Comparison of ENCODE assay signal across 20 mouse cellular contexts in genomic region chr4:89514981-89515380, GRCm38 (mm10).
DNase-seq lines count a peak whose midpoint lies in the region; ATAC-seq and TF ChIP-seq lines count a peak whose summit lies in the region.
"Had no signal": no experiment of that assay in that cellular context is flagged by ENCODE, and none has a peak within 500 bp of the region (broad histone marks: within the 10 kb centered on the region; RNA-seq: fewer than 3 reads in every experiment).

No protein-coding gene starts in this region.

- H3K4me1 ChIP-seq in bone marrow macrophage, adult 2 months (ENCODE audit: control insufficient read depth, insufficient read depth, low read length), result peaks cover 29% of the 10 kb centered on the region
- no peaks in the 10 kb centered on the region for H3K4me1 ChIP-seq in forebrain, embryonic 16.5 days (replicated peaks; ENCODE audit: control insufficient read depth, insufficient read depth, low read length)
- H3K4me1 ChIP-seq: forebrain, embryonic 12.5 days had no signal

- H3K79me2 ChIP-seq in C2C12 (ENCODE audit: control insufficient read depth, insufficient read depth) (no peaks in the 10 kb centered on the region), macrophage (ENCODE audit: inconsistent target) (no peaks in the 10 kb centered on the region)

- no peak overlapping the region for H3ac ChIP-seq in C2C12 (ENCODE audit: control insufficient read depth, insufficient read length, low read depth)

- no peaks in the 10 kb centered on the region for H3K27me3 ChIP-seq in C2C12 (ENCODE audit: control insufficient read depth, insufficient read depth, insufficient read length)
- no peaks in the 10 kb centered on the region for H3K27me3 ChIP-seq in forebrain, embryonic 16.5 days (replicated peaks; ENCODE audit: control insufficient read depth, insufficient read depth, low read length)
- H3K27me3 ChIP-seq: embryonic facial prominence, embryonic 12.5 days; forebrain, embryonic 12.5 days had no signal

- no peaks in the 10 kb centered on the region for H3K36me3 ChIP-seq in C2C12 (ENCODE audit: control insufficient read depth, insufficient read depth)
- H3K36me3 ChIP-seq in macrophage (ENCODE audit: inconsistent target), result no peaks in the 10 kb centered on the region
- H3K36me3 ChIP-seq in forebrain, embryonic 16.5 days (ENCODE audit: control insufficient read depth, insufficient read depth), result no peaks in the 10 kb centered on the region
- H3K36me3 ChIP-seq: embryonic facial prominence, embryonic 12.5 days; forebrain, embryonic 12.5 days; heart, embryonic 12.5 days; hindbrain, embryonic 10.5 days had no signal

- DNase-seq in 3134 (ENCODE audit: extremely low read depth, insufficient read length, low spot score), result peak; percentile 64
- no peak for DNase-seq in thymus, postnatal 36 days
- no peak for DNase-seq in kidney, postnatal 14 days
- DNase-seq: adrenal gland, adult 8-10 months; adrenal gland, postnatal 36 days; B cell, adult 2 months; cerebellum, adult 11 months; cerebellum, adult 8-10 months; cerebellum, postnatal 14 days; forebrain, postnatal 0 days; gastrocnemius, postnatal 14 days had no signal

- no peaks in the 10 kb centered on the region for H3K9me3 ChIP-seq in forebrain, embryonic 16.5 days (ENCODE audit: control insufficient read depth, low read length)
- H3K9me3 ChIP-seq: embryonic facial prominence, embryonic 12.5 days; forebrain, embryonic 12.5 days; heart, embryonic 12.5 days; hindbrain, embryonic 10.5 days had no signal

- no peak overlapping the region for H3K4me2 ChIP-seq in forebrain, embryonic 16.5 days (ENCODE audit: low read length)
- H3K4me2 ChIP-seq: embryonic facial prominence, embryonic 12.5 days; forebrain, embryonic 12.5 days; heart, embryonic 12.5 days; hindbrain, embryonic 14.5 days had no signal

- ATAC-seq in forebrain, embryonic 16.5 days, result no peak

- no peak for TF ChIP-seq CTCF in C2C12 (IDR thresholded peaks at IDR 0.05; ENCODE audit: control insufficient read depth, insufficient read depth, insufficient read length)
- TF ChIP-seq CTCF in bone marrow macrophage, adult 2 months (IDR thresholded peaks at IDR 0.05; ENCODE audit: low read depth, low read length), result no peak

- H3K27ac ChIP-seq in bone marrow macrophage, adult 2 months (ENCODE audit: insufficient read depth, low read depth, low read length), result peak overlapping the region; percentile 69
- peak overlapping the region; percentile 77 for H3K27ac ChIP-seq in macrophage
- no peak overlapping the region for H3K27ac ChIP-seq in forebrain, embryonic 16.5 days (ENCODE audit: low read length)
- H3K27ac ChIP-seq: embryonic facial prominence, embryonic 12.5 days; forebrain, embryonic 12.5 days; hindbrain, embryonic 10.5 days; hindbrain, embryonic 14.5 days had no signal

- TF ChIP-seq POLR2A in bone marrow macrophage, adult 2 months (IDR thresholded peaks at IDR 0.05; ENCODE audit: borderline replicate concordance, low read depth, low read length), result no peak

- WGBS in macrophage (ENCODE audit: missing documents), result 16% methylated on average over 7 of the region's 7 CpGs
- 90% methylated on average over 7 of the region's 7 CpGs for WGBS in forebrain, embryonic 16.5 days

- H3K4me3 ChIP-seq in C2C12 (ENCODE audit: insufficient read depth, poor library complexity, severe bottlenecking) (no peak overlapping the region), macrophage (ENCODE audit: inconsistent target) (no peak overlapping the region)
- H3K4me3 ChIP-seq in bone marrow macrophage, adult 2 months (ENCODE audit: insufficient read depth, low read length), result no peak overlapping the region
- no peak overlapping the region for H3K4me3 ChIP-seq in forebrain, embryonic 16.5 days (replicated peaks; ENCODE audit: low read length)
- H3K4me3 ChIP-seq: embryonic facial prominence, embryonic 12.5 days; forebrain, embryonic 12.5 days; heart, embryonic 12.5 days; hindbrain, embryonic 10.5 days had no signal

- H3K79me3 ChIP-seq in C2C12 (ENCODE audit: low read depth), result no peaks in the 10 kb centered on the region

- no peak overlapping the region for H3K9ac ChIP-seq in forebrain, embryonic 16.5 days (replicated peaks; ENCODE audit: low read depth, low read length)
- H3K9ac ChIP-seq: embryonic facial prominence, embryonic 12.5 days; forebrain, embryonic 12.5 days; forebrain, postnatal 0 days; heart, embryonic 12.5 days; hindbrain, embryonic 14.5 days had no signal

TF ChIP-seq in C2C12, 6 proteins besides CTCF, POLR2A, EP300 and RAD21:
- TF ChIP-seq USF1 (IDR thresholded peaks at IDR 0.05; ENCODE audit: low read depth) (no peak), MYOG (IDR thresholded peaks at IDR 0.05; ENCODE audit: control insufficient read depth, extremely low read depth, insufficient read length) (no peak), CEBPB (IDR thresholded peaks at IDR 0.05; ENCODE audit: low read depth) (no peak), FOSL1 (IDR thresholded peaks at IDR 0.05; ENCODE audit: insufficient read depth, low read length, poor library complexity, severe bottlenecking) (peak; percentile 68), MAX (IDR thresholded peaks at IDR 0.05) (peak; percentile 21), MYOD1 (IDR thresholded peaks at IDR 0.05; ENCODE audit: control insufficient read depth, insufficient read length, low read depth) (peak; percentile 2)
